ENCODE assay signal across 8 mouse cellular contexts in the genomic region with DNA sequence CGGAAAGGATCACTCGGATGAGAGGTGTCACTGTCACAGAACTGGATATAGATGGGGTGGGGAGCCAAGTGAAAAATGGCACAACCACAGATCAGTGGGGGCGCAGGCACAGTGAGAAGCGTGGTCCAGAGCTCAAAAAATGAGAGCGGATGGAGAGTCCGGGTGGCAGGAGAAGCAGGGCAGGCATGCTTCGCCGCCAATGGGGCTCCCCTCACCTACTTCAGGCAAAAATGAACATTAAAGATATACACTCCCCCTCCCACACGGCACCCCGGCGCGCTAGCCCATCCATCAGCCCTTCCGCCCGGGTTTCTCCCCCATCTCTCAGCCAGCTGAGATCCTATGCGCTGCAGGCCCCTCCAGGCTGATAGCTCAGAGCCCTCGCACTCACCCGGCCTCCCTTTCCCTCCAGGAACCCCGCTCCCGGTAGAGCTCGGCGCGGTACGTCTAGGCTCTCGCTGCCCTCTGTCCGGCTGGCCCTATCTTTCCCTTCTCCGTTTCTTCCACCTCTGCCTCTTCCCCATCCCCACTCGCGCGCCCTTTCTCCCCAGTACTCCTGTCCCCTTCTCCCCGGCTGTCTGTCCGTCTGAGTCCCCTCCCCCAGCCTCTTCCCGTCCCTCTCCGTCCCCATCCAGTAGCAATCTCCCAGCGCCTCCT. TPM values are rescaled to one million over a fixed set of nuclear protein-coding genes. Genes with fewer than 3 reads are reported as not detected.
DNase-seq lines count a peak whose midpoint lies in the region; ATAC-seq lines count a peak whose summit lies in the region.

No protein-coding gene starts in this region.

- ATAC-seq in frontal cortex, adult (ENCODE audit: low TSS enrichment): peak; percentile 15
- peak; percentile 6 for ATAC-seq in forebrain, embryonic 15.5 days (replicated peaks)
- no peak for ATAC-seq in liver, embryonic 11.5 days (replicated peaks; ENCODE audit: low FRiP score)
- ATAC-seq in stomach, embryonic 15.5 days (ENCODE audit: insufficient read depth, low FRiP score, low read depth): no peak

- peaks cover 73% of the 10 kb centered on the region for H3K4me1 ChIP-seq in forebrain, embryonic 15.5 days
- H3K4me1 ChIP-seq in liver, embryonic 11.5 days (replicated peaks; ENCODE audit: control insufficient read depth, insufficient read depth, low read length): peaks cover 23% of the 10 kb centered on the region
- peaks cover 22% of the 10 kb centered on the region for H3K4me1 ChIP-seq in stomach, embryonic 15.5 days

- DNase-seq in frontal cortex, postnatal 14 days (ENCODE audit: low spot score in 2 of 2): no peak
- DNase-seq in spleen, postnatal 10 days (ENCODE audit: low spot score in 2 of 2): peak; percentile 39 to 42
- no peak for DNase-seq in spleen, adult 12 weeks (ENCODE audit: low spot score)
- DNase-seq in liver, embryonic 11.5 days (ENCODE audit: low spot score): no peak
- DNase-seq in urinary bladder, postnatal 14 days (ENCODE audit: low spot score): no peak

- H3K4me2 ChIP-seq in forebrain, embryonic 15.5 days (replicated peaks): peak overlapping the region; percentile 90
- H3K4me2 ChIP-seq in liver, embryonic 11.5 days: peak overlapping the region; percentile 90
- H3K4me2 ChIP-seq in stomach, embryonic 15.5 days: peak overlapping the region; percentile 81

- peak overlapping the region; percentile 97 for H3K27ac ChIP-seq in forebrain, embryonic 15.5 days (replicated peaks)
- no peak overlapping the region; the same call in 1 of the 2 replicates for H3K27ac ChIP-seq in liver, embryonic 11.5 days (ENCODE audit: low read depth, low read length)
- peak overlapping the region; percentile 77 for H3K27ac ChIP-seq in stomach, embryonic 15.5 days

- H3K9me3 ChIP-seq in forebrain, embryonic 15.5 days: no peaks in the 10 kb centered on the region
- no peaks in the 10 kb centered on the region for H3K9me3 ChIP-seq in liver, embryonic 11.5 days (ENCODE audit: control insufficient read depth, low read length)
- H3K9me3 ChIP-seq in stomach, embryonic 15.5 days: no peaks in the 10 kb centered on the region

- peak overlapping the region; percentile 88 for H3K4me3 ChIP-seq in forebrain, embryonic 15.5 days
- peak overlapping the region; percentile 65 for H3K4me3 ChIP-seq in liver, embryonic 11.5 days (ENCODE audit: low read depth, low read length)
- peak overlapping the region; percentile 60 for H3K4me3 ChIP-seq in stomach, embryonic 15.5 days (replicated peaks)

- H3K9ac ChIP-seq in forebrain, embryonic 15.5 days (replicated peaks): peak overlapping the region; percentile 97
- H3K9ac ChIP-seq in liver, embryonic 11.5 days (ENCODE audit: low read depth, low read length): peak overlapping the region; percentile 54
- peak overlapping the region; percentile 25; the same call in 1 of the 2 replicates for H3K9ac ChIP-seq in stomach, embryonic 15.5 days

- no peaks in the 10 kb centered on the region for H3K27me3 ChIP-seq in forebrain, embryonic 15.5 days
- no peaks in the 10 kb centered on the region for H3K27me3 ChIP-seq in liver, embryonic 11.5 days (replicated peaks; ENCODE audit: control insufficient read depth, insufficient read depth, low read length)
- H3K27me3 ChIP-seq in stomach, embryonic 15.5 days (replicated peaks): no peaks in the 10 kb centered on the region

- WGBS in forebrain, embryonic 15.5 days: 2% methylated on average over 34 of the region's 34 CpGs
- WGBS in liver, embryonic 11.5 days: 8% methylated on average over 34 of the region's 34 CpGs
- WGBS in stomach, embryonic 15.5 days: 6% methylated on average over 34 of the region's 34 CpGs

- H3K36me3 ChIP-seq in forebrain, embryonic 15.5 days: no peaks in the 10 kb centered on the region
- no peaks in the 10 kb centered on the region for H3K36me3 ChIP-seq in liver, embryonic 11.5 days (ENCODE audit: control insufficient read depth, insufficient read depth, low read length)
- H3K36me3 ChIP-seq in stomach, embryonic 15.5 days: no peaks in the 10 kb centered on the region

RNA-seq across cellular contexts. Expression of gene Zfhx2, which starts 0.8 kb away (rescaled TPM):
- polyA plus RNA-seq in forebrain, embryonic 15.5 days (2015; fragmentation: Nextera tagmentation; extraction: Ambion mirVana): 27.4 and 30.6 TPM in 2 replicates
- 2.1 and 2.8 TPM in 2 replicates for polyA plus RNA-seq in liver, embryonic 11.5 days (2014; fragmentation: Nextera tagmentation; extraction: Ambion mirVana)
- 4.4 and 5.1 TPM in 2 replicates for polyA plus RNA-seq in stomach, embryonic 15.5 days (2015; fragmentation: Nextera tagmentation; extraction: Ambion mirVana)

RNA-seq across cellular contexts. Expression of gene Thtpa, which starts 3.2 kb away (rescaled TPM):
- 52.2 and 52.3 TPM in 2 replicates for polyA plus RNA-seq in forebrain, embryonic 15.5 days (2015; fragmentation: Nextera tagmentation; extraction: Ambion mirVana)
- 10.5 and 12.6 TPM in 2 replicates for polyA plus RNA-seq in liver, embryonic 11.5 days (2014; fragmentation: Nextera tagmentation; extraction: Ambion mirVana)
- 19.4 and 21.6 TPM in 2 replicates for polyA plus RNA-seq in stomach, embryonic 15.5 days (2015; fragmentation: Nextera tagmentation; extraction: Ambion mirVana)

RNA-seq across cellular contexts. Expression of gene Ap1g2, which starts 15.1 kb away (rescaled TPM):
- polyA plus RNA-seq in forebrain, embryonic 15.5 days (2015; fragmentation: Nextera tagmentation; extraction: Ambion mirVana): 11.4 and 13.0 TPM in 2 replicates
- 45.1 and 52.9 TPM in 2 replicates for polyA plus RNA-seq in liver, embryonic 11.5 days (2014; fragmentation: Nextera tagmentation; extraction: Ambion mirVana)
- 38.5 and 42.5 TPM in 2 replicates for polyA plus RNA-seq in stomach, embryonic 15.5 days (2015; fragmentation: Nextera tagmentation; extraction: Ambion mirVana)

RNA-seq across cellular contexts. Expression of gene Jph4, which starts 25.4 kb away (rescaled TPM):
- 37.4 and 38.3 TPM in 2 replicates for polyA plus RNA-seq in forebrain, embryonic 15.5 days (2015; fragmentation: Nextera tagmentation; extraction: Ambion mirVana)
- 0.44 and 0.60 TPM in 2 replicates for polyA plus RNA-seq in liver, embryonic 11.5 days (2014; fragmentation: Nextera tagmentation; extraction: Ambion mirVana)
- 1.6 and 2.1 TPM in 2 replicates for polyA plus RNA-seq in stomach, embryonic 15.5 days (2015; fragmentation: Nextera tagmentation; extraction: Ambion mirVana)

Comparison
In these comparisons a context has a peak if more than half of its experiments do, and no peak if none do; other contexts are left out.
1. DNase-seq: peak in spleen, postnatal 10 days (2 of 2); none in frontal cortex, postnatal 14 days (0 of 2), spleen, adult 12 weeks (single experiment), liver, embryonic 11.5 days (single experiment) and urinary bladder, postnatal 14 days (single experiment).
2. ATAC-seq: peak in frontal cortex, adult (single experiment) and forebrain, embryonic 15.5 days (single experiment); none in liver, embryonic 11.5 days (single experiment) and stomach, embryonic 15.5 days (single experiment).
3. H3K9ac ChIP-seq: peak in every context shown above with its lines; median percentile 97 in forebrain, embryonic 15.5 days; 54 in liver, embryonic 11.5 days; 25 in stomach, embryonic 15.5 days.
4. Peak in every context shown above with its lines, with median percentiles within 50 percentile points of each other: H3K4me2 ChIP-seq and H3K4me3 ChIP-seq.